Mouse (Mus musculus) limb, embryonic 10.5 days (tissue): Measurements from ENCODE around the gene Vmn1r73. TPM values are rescaled to one million over a fixed set of nuclear protein-coding genes. Genes with fewer than 3 reads are reported as not detected.

Experiments
- DNase-seq: peaks from one replicate; pipeline ENCODE4 v3.0.0-alpha.2; 2017; ENCODE audit warnings: low spot score
- H3K27ac ChIP-seq: fragments of 300-500 bp; sonication (generic); 2 replicates; pipeline ENCODE4 v1.5.1; 2016; ENCODE audit warnings: mild to moderate bottlenecking
- H3K27me3 ChIP-seq: fragments of 300-500 bp; sonication (generic); 2 replicates; pipeline ENCODE4 v1.6.1; 2016; ENCODE audit warnings: low read depth, mild to moderate bottlenecking; ENCODE audit not compliant: poor library complexity, severe bottlenecking
- H3K36me3 ChIP-seq: fragments of 300-500 bp; sonication (generic); 2 replicates; pipeline ENCODE4 v1.6.1; 2016; ENCODE audit warnings: mild to moderate bottlenecking, moderate library complexity
- H3K4me1 ChIP-seq: fragments of 300-500 bp; sonication (generic); 2 replicates; pipeline ENCODE4 v1.6.1; 2016
- H3K4me3 ChIP-seq: fragments of 300-500 bp; sonication (generic); 2 replicates; pipeline ENCODE4 v1.5.1; 2016; ENCODE audit warnings: mild to moderate bottlenecking, moderate library complexity
- H3K9me3 ChIP-seq: fragments of 300-500 bp; sonication (generic); replicated peaks from 2 replicates; pipeline ENCODE4 v1.6.1; 2016; ENCODE audit warnings: mild to moderate bottlenecking
- WGBS: fragments of 180-500 bp; shearing (Covaris S2); methylation state at CpG from one replicate; pipeline ENCODE4 v1.1.7; 2016; 5-methylcytosine and 5-hydroxymethylcytosine counted together
- polyA plus RNA-seq: library from polyadenylated mRNA; unstranded; fragments of >200 nt; fragmentation: Nextera tagmentation; extraction: Ambion mirVana; gene quantifications from 2 replicates; pipeline ENCODE4 v1.2.1, GENCODE M21; 2016

Vmn1r73 gene
- not detected in 2 replicates for polyA plus RNA-seq

DNA sequence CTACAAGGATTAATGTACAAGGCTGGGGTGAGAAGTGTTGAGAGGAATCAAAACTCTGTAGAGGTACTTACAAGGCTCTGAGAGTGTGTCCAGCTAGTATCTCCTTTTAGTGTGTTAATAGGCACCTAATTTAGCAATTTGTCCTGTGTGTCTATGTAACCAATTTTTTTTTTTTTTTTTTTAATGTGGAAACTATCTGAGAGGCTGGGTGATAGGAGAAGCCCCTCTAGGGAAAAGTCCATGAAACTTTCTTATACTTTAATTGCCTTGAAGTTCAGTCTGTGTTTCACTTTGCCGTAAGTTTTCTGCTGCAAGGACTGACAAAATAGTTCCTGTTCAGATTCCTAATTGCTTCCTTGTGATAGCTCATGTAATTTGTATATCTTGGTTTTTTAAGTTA, at the start of gene Vmn1r73:
Vmn1r73 (plus strand) TSS at position 301 of the 400 bp plus-strand sequence.
- no peaks in the 10 kb centered on the region for H3K36me3 ChIP-seq
- no peak within 1 kb of the TSS for H3K27ac ChIP-seq
- WGBS = 94% methylated on average over 1 of the region's 1 CpGs
- H3K27me3 ChIP-seq = no peaks in the 10 kb centered on the region
- DNase-seq = no peak
- H3K4me1 ChIP-seq = no peaks in the 10 kb centered on the region
- H3K4me3 ChIP-seq = no peak within 1 kb of the TSS
- H3K9me3 ChIP-seq = peaks cover 7% of the 10 kb centered on the region; the same call in 1 of the 2 replicates

Other genes with a start within 250 kb of the Vmn1r73 start
- not detected in 2 replicates for gene Zscan4-ps2, start 216.0 kb upstream of the Vmn1r73 start, polyA plus RNA-seq
- not detected in 2 replicates for gene Zscan4-ps3, start 121.0 kb upstream of the Vmn1r73 start, polyA plus RNA-seq
- gene Vmn1r72, start 50.1 kb upstream of the Vmn1r73 start, polyA plus RNA-seq = not detected in 2 replicates
- not detected in 2 replicates for gene Vmn1r74, start 103.7 kb downstream of the Vmn1r73 start, polyA plus RNA-seq
- gene Vmn1r75, start 144.4 kb downstream of the Vmn1r73 start, polyA plus RNA-seq = not detected in 2 replicates
- not detected in 2 replicates for gene Vmn1r76, start 207.9 kb downstream of the Vmn1r73 start, polyA plus RNA-seq